Mouse (Mus musculus) myocyte (in vitro differentiated cells): ENCODE measurements around the gene Igf1r.

Experiments used
- POLR2AphosphoS2 ChIP-seq: IDR thresholded peaks from one replicate; pipeline ENCODE4 v1.6.1; 2011; ENCODE audit warnings: low read depth, control low read depth; ENCODE audit not compliant: insufficient read length
- REST ChIP-seq: IDR thresholded peaks from one replicate; pipeline ENCODE4 v1.6.1; 2011; ENCODE audit warnings: mild to moderate bottlenecking, control low read depth, moderate library complexity; ENCODE audit not compliant: insufficient read depth, insufficient read length
- TCF12 ChIP-seq: IDR thresholded peaks from one replicate; pipeline ENCODE4 v1.6.1; 2011; ENCODE audit warnings: mild to moderate bottlenecking, control low read depth; ENCODE audit not compliant: poor library complexity, insufficient read depth, severe bottlenecking

DNA sequence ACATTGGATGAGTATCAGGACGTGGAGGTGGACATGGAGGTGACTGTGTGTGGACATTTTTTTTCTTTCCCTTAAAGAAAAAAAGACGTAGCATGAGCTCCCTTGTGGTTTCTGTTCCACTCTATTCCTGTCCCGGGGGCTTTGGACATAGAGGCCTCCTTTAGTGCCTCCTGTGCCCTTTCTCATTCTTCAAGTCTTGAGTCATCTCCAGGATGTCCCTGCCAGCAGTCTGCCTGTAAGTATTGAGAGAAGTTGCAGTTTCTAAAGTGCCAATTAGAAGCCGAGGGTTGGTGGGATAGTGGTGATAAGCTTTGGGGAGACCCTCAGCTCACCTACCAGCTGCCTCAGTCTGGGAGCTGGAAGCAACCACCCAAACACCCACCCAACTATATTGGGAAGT lies 92.0 kb downstream of the Igf1r start:
- no peak for TF ChIP-seq REST
- TF ChIP-seq POLR2AphosphoS2: no peak
- TF ChIP-seq TCF12: no peak
